Mouse (Mus musculus) intestine, embryonic 14.5 days (tissue): ENCODE results near the gene Nfe2l1. TPM values are rescaled to one million over a fixed set of nuclear protein-coding genes. Genes with fewer than 3 reads are reported as not detected.

ENCODE experiments used
- microRNA counts: library from miRNA; unstranded; fragments of <30 nt; microRNA quantifications from one replicate; lab custom pipeline; 2016
- microRNA-seq: library from miRNA; unstranded; fragments of <30 nt; microRNA quantifications from one replicate; pipeline ENCODE4, GENCODE M21; 2016
- polyA plus RNA-seq: library from polyadenylated mRNA; unstranded; fragments of >200 nt; fragmentation: Nextera tagmentation; extraction: Ambion mirVana; gene quantifications from 2 replicates; pipeline ENCODE4 v1.2.1, GENCODE M21; 2014

Gene Nfe2l1
- polyA plus RNA-seq, 1 experiment from 2014 or later = 36.0 TPM

MicroRNA genes within 50 kb of the gene (microRNA counts, 519-probe panel; counts per million panel counts)
- 4,823 counts per million, percentile 81 among the panel's probes with 10 or more counts for microRNA mmu-miR-152 (lab: Ali Mortazavi, UCI)

Small RNAs within 50 kb of the gene (microRNA-seq; reads per million reads assigned to microRNA genes)
- 269 reads per million, percentile 68 among the genes with 10 or more reads in this experiment for gene Mir152

Other genes with a start within 250 kb of the Nfe2l1 start
- gene Snx11, start 52.4 kb downstream of the Nfe2l1 start, polyA plus RNA-seq = 8.0 and 9.2 TPM in 2 replicates
- gene Cbx1, start 40.8 kb downstream of the Nfe2l1 start, polyA plus RNA-seq = 87.8 and 101 TPM in 2 replicates
- 100 and 102 TPM in 2 replicates for gene Copz2, start 19.9 kb upstream of the Nfe2l1 start, polyA plus RNA-seq
- 64.2 and 70.1 TPM in 2 replicates for gene Cdk5rap3, start 86.5 kb upstream of the Nfe2l1 start, polyA plus RNA-seq
- 56.8 and 62.5 TPM in 2 replicates for gene Prr15l, start 98.1 kb upstream of the Nfe2l1 start, polyA plus RNA-seq
- gene Pnpo, start 114.0 kb upstream of the Nfe2l1 start, polyA plus RNA-seq = 40.9 and 44.1 TPM in 2 replicates
- gene Sp2, start 153.0 kb upstream of the Nfe2l1 start, polyA plus RNA-seq = 18.6 and 18.7 TPM in 2 replicates
- gene Sp6, start 183.4 kb upstream of the Nfe2l1 start, polyA plus RNA-seq = not detected in 2 replicates
- gene Scrn2, start 200.0 kb upstream of the Nfe2l1 start, polyA plus RNA-seq = 18.6 and 19.0 TPM in 2 replicates
- 0.44 and 0.49 TPM in 2 replicates for gene Lrrc46, start 211.4 kb upstream of the Nfe2l1 start, polyA plus RNA-seq
- 96.4 and 98.5 TPM in 2 replicates for gene Mrpl10, start 211.6 kb upstream of the Nfe2l1 start, polyA plus RNA-seq
- gene Osbpl7, start 220.7 kb upstream of the Nfe2l1 start, polyA plus RNA-seq = 7.3 and 7.8 TPM in 2 replicates